Mouse (Mus musculus) regulatory T cell (primary cell): Measurements from ENCODE around the gene Kcnh7.

Experiments
- in situ Hi-C: fragments of 300-600 bp; cut with MboI, MseI; formaldehyde crosslinking; loops from one replicate; pipeline ENCODE4 v1.15.1; 2025; ENCODE audit warnings: high pct_unique_total_duplicates

The Kcnh7 gene

DNA sequence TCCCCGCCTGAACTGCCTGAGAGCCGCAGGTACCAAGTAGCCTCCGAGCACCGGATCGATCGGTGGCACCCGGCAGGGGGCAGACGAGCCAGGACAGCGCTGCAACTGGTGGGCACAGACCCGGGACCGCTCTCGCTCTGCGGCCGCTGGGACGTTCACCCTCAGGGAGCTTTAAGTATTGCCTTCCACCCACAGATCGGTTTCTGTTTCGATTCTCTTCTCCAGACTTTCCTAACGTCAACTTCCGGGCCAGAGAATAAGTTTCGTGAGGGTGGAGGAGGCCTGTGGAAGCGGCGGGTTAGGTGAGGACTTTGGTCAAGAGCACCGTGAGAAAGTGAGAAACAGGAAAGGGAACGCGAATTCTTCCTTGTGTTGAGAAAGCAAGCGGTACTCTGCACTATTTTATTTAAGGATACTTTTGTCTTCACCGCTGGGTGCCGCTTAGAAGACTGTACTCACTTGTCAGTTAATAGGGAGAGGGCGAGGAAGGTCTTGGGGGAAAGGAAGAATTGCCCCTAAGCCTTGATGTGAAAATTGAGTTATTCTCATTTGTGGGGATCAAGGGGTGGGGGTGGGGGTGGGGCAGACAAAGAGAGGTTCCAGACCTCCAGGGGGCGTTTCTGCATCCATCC is 538.0 kb downstream of the Kcnh7 start, which contains the start of gene Ifih1:
Gene Ifih1 (minus strand): TSS at position 242 of the 632 bp plus-strand sequence.
- in situ Hi-C loops = no loop called here

DNA sequence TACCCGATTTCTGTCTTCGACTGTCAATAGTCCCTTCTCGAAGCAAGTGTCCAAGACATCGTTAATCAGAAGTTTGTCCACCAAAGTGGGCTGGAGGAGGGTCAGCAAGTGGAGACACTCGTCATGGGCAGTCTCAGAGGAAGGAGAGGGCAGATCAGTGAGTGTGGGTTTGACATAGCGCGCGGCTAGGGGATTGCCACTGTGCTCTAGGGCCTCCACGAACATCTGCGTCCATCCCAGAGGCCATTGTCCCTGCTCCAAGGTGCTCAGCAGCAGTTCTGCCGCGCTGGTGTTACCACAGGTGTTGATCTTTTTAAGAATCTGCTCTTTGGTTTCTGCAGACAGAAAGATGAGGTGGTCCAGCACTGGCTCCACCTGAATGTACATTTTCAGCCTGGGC is 538.6 kb downstream of the Kcnh7 start:
- in situ Hi-C loops = no loop called here

DNA sequence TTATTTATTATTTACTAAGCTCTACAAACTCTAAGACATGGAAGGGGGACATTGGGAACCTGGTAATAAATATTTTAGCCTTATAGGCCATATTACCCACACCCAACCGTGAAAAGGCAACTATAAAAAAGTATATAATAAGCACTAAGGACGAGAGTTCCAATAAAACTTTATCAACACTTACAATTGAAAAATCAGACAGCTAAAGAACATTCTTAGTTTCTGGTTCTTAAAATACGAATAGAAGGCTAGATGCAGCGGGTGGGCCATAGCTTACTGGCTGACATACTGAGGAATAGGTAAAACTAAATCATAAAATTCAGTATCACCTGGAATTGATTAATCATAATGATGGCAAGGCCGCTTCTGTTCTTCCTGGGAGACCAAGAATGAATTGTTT is 539.2 kb downstream of the Kcnh7 start:
- in situ Hi-C loops = no loop called here
